Mouse (Mus musculus) layer of hippocampus, postnatal 36 days (tissue): ENCODE measurements around the gene Pilra. TPM values are rescaled to one million over a fixed set of nuclear protein-coding genes. Genes with fewer than 3 reads are reported as not detected.
A peak's percentile ranks its signal among the peaks of the same experiment; 100 is the strongest.

Experiments used
- DNase-seq, 2 experiments: peaks; one replicate each; pipeline ENCODE4 v3.0.0; 2022
- total RNA-seq, 2 experiments: library from RNA; stranded (reverse); gene quantifications; 2 replicates each; pipeline ENCODE4 v1.2.3; 2021

Pilra gene
- total RNA-seq, 2 experiments from 2014 or later: 0.67 to 1.3 TPM

DNA sequence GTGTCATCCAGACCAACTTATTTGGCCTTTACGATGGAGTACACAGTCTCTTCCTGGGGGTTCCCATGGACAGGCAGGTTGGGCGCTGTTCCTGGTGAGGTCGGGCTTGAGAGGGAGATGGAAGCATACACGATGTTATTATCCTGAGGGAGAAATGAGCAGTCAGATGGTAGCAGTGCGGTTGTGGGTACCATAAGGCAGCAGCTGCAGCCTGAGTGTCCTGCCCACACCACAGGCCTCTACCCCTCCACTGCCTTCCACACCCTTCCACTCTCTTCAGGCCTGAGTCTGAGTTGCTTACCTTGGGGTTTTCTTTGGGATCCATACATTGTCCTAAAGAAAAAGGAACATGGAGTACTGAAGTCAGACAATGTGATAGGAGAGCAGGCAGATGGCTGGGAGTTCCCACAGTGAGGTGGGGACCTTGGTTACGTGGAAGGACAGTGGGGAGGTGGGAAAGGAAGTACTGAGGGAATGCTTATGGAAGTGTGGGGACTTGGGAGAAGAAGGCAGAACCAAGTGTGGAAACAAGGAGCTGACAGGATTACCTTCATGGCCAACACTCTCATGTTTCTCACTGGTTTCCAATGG is 12.5 kb downstream of the Pilra start:
- DNase-seq: no peak

- no peak for DNase-seq
Observed at GRCm38 (mm10) chr5:137822602-137823001, 13.5 kb downstream of the Pilra start.

DNA sequence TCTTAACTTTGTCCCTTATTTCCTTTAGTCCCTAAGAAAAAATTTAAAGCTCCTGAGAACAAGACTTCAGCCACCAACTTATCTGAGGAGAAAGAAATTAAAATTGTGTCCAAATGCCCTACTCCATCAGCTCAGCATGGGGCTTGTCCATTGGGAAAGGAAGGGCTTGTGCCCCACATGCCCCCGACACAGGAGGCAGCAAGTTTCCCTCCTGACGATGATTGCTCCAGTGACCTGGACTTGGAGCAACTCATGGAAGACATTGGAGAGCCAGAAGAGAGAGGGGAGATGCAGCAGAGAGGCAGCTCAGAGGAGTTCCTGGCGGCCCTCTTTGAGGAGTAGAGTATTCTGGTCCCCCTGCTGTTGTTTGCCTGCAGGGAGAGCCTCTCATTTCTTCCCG is 14.0 kb downstream of the Pilra start:
- DNase-seq: no peak

- no peak for DNase-seq
Observed at GRCm38 (mm10) chr5:137817466-137818222, 18.4 kb downstream of the Pilra start.

DNA sequence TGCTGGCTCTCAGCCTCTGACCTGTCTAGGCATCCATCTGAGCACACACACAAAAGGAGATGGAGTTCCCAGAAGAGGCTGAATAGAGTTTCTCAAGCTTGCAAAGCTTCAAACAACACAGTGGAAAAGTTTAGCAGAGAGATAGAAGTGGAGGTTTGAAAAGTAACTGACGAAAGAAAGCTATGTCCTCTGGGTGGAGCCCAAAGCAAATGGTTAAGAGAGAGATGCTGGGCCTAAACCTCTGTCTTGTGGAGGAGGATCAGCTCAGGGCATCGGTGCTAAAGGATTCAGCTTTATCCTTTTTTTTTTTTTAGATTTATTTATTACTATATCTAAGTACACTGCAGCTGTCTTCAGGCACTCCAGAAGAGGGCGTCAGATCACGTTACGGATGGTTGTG is 27.8 kb downstream of the Pilra start:
- no peak for DNase-seq

- DNase-seq: no peak
Observed at GRCm38 (mm10) chr5:137806158-137806557, 29.9 kb downstream of the Pilra start.

GRCm38 (mm10) chr5:137800917-137801316 is 35.2 kb downstream of the Pilra start:
- DNase-seq: no peak

GRCm38 (mm10) chr5:137796606-137797005 is 39.5 kb downstream of the Pilra start:
- no peak for DNase-seq

DNA sequence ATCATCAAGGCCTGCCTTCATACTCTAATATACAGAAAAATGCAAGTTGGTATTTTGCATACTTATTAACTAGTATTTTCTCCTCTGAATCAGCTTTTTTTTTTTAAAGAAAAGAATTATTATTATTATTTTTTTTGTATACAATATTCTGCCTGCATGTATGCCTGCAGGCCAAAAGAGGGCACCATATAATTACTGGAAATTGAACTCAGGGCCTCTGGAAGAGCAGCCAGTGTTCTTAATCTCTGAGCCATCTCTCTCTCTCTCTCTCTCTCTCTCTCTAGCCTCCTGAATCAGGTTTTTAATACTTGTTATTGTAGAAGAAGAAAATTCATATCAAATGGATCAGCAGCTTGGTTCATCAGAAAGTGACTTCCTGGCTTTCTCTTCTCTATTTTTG is 44.5 kb downstream of the Pilra start:
- DNase-seq: no peak

- DNase-seq: no peak
Observed at GRCm38 (mm10) chr5:137788946-137789531, 47.0 kb downstream of the Pilra start.

GRCm38 (mm10) chr5:137788171-137788570 is 47.9 kb downstream of the Pilra start:
- no peak for DNase-seq

GRCm38 (mm10) chr5:137787151-137787928 is 48.7 kb downstream of the Pilra start, which contains the start of the genes Mepce and Zcwpw1:
TSS of gene Mepce (minus strand) at chr5:137787655.
TSS of gene Zcwpw1 (plus strand) at chr5:137787798.
- DNase-seq: peak; percentile 96 to 97

DNA sequence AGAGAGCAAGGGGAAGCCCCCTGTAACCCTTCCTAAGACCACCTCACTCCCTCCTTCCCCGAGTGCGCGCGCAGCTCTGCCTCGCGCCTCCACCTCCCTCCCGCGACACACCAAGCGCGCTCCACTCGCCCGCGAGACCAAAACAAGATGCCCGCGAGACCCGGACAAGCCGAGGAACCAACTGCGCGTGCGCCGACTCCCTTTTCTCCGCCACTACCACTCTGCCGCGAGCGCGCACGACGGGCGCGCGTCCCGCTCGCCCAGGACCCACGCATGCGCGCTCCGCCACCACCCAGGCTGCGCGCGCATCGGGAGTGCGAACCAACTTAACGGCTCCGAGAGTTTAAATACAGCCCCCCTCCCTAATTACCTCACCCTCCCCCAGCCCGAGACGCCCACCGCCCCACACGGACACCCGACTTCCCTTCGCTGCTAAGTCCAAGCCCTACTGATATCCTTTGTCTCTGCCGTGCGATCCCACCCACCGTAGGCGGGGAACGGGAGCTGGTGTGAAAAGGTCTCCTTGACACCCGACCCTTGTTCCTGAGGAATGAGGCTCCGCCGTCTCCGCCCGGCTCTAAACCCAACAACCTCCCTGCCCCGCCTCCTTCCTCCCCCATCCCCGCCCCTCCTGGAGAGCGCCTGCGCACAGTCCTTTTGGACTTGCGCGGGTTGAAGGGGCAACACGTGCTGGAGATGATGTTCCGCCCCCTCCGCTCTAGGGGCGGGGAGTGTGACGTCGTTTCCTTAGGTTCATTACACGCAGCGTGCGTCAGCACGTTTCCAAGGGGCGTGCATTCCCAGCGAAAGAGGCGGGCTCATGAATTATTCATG is 49.8 kb downstream of the Pilra start:
- DNase-seq: peak; percentile 98 to 99

GRCm38 (mm10) chr5:137785164-137786031 is 50.7 kb downstream of the Pilra start:
- DNase-seq: no peak

GRCm38 (mm10) chr5:137784546-137784945 is 51.5 kb downstream of the Pilra start:
- DNase-seq: no peak

GRCm38 (mm10) chr5:137783901-137784540 is 52.1 kb downstream of the Pilra start:
- no peak for DNase-seq

- DNase-seq: no peak
Observed at GRCm38 (mm10) chr5:137782776-137783522, 53.1 kb downstream of the Pilra start.

GRCm38 (mm10) chr5:137781661-137782060 is 54.4 kb downstream of the Pilra start:
- no peak for DNase-seq
